ENCODE assay signal across 8 mouse cellular contexts in the genomic region with DNA sequence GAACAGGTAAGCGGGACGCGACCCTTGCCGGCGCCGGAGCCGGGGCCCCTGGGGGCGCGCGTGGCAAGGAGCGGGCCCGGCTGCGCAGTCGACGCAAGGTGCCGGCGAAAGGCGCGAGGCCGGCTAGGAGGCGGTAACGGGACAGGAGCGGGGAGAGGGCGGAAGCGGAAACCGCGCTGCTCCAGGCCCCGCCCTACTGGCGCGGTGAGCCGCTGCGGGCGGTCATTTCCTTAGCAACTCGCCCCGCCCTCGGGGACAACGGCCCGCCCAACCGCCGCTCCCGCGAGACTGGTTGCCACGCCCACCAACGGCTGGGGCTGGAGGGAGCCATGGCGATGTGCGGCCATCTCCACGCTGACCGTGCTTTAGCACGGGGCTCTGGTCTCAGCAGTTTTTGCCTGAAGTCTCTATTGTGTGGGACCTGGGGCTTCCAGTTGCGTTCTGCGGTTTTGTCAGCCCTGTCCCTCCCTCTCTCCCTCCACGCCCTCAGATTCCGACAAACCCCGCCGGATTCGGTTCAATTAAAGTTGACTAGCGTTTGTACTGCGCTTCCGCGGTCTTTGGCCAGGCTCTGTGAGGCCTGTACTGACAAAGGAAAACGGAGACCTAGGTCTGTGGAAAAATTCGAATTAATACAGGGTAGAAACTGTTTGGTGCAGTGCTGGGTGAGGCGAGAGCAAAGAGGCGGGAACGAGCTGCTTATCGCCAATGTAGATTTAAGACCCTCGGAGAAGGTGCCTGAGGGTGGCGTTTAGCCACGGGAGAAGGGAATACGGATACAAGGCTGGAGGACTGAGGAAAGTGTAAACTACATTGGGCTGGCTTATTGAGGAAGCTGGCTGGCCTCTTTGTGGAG. TPM values are rescaled to one million over a fixed set of nuclear protein-coding genes. Genes with fewer than 3 reads are reported as not detected.
DNase-seq lines count a peak whose midpoint lies in the region; ATAC-seq and TF ChIP-seq lines count a peak whose summit lies in the region.

Gene Ppm1g, minus strand, starts transcription at position 240 of the 856 bp plus-strand sequence.

- peak; percentile 99 for TF ChIP-seq POLR2A in bone marrow, adult 2 months (IDR thresholded peaks at IDR 0.05; ENCODE audit: borderline replicate concordance, control insufficient read depth, low read depth, low read length)

- DNase-seq in 416B (ENCODE audit: low read depth) (peak; percentile 96), liver (peak; percentile 99)
- DNase-seq in heart, adult 9 months (ENCODE audit: low spot score in 2 of 2) = peak; percentile 97 to 98
- peak; percentile 99 to 100 for DNase-seq in spleen, postnatal 4 days (ENCODE audit: low spot score in 2 of 2)

- H3K9ac ChIP-seq in embryonic facial prominence, embryonic 15.5 days = peak within 1 kb of the TSS; percentile 90
- H3K9ac ChIP-seq in kidney, embryonic 15.5 days = peak within 1 kb of the TSS; percentile 97

- no peaks in the 10 kb centered on the region for H3K27me3 ChIP-seq in embryonic facial prominence, embryonic 15.5 days
- H3K27me3 ChIP-seq in kidney, embryonic 15.5 days = no peaks in the 10 kb centered on the region

- H3K4me1 ChIP-seq in bone marrow, adult 2 months (ENCODE audit: control insufficient read depth, insufficient read depth, low read length) = peaks cover 1% of the 10 kb centered on the region; the same call in 1 of the 2 replicates
- H3K4me1 ChIP-seq in embryonic facial prominence, embryonic 15.5 days = peaks cover 4% of the 10 kb centered on the region; the same call in 1 of the 2 replicates
- peaks cover 17% of the 10 kb centered on the region for H3K4me1 ChIP-seq in kidney, embryonic 15.5 days

- H3K9me3 ChIP-seq in embryonic facial prominence, embryonic 15.5 days (replicated peaks) = no peaks in the 10 kb centered on the region
- H3K9me3 ChIP-seq in kidney, embryonic 15.5 days (replicated peaks) = no peaks in the 10 kb centered on the region

- H3K4me3 ChIP-seq in bone marrow, adult 2 months (replicated peaks; ENCODE audit: control insufficient read depth, low read depth, low read length) = peak within 1 kb of the TSS; percentile 93
- H3K4me3 ChIP-seq in embryonic facial prominence, embryonic 15.5 days (replicated peaks) = peak within 1 kb of the TSS; percentile 100
- H3K4me3 ChIP-seq in kidney, embryonic 15.5 days (replicated peaks) = peak within 1 kb of the TSS; percentile 99

- WGBS in bone marrow, adult 2 months = under 1% methylated on average over 69 of the region's 70 CpGs
- under 1% methylated on average over 60 of the region's 70 CpGs for WGBS in embryonic facial prominence, embryonic 15.5 days
- under 1% methylated on average over 70 of the region's 70 CpGs for WGBS in kidney, embryonic 15.5 days

- TF ChIP-seq CTCF in bone marrow, adult 2 months (IDR thresholded peaks at IDR 0.05; ENCODE audit: control insufficient read depth, insufficient read depth, low read length) = no peak; the same call in 1 of the 2 replicates

- ATAC-seq in embryonic facial prominence, embryonic 15.5 days (ENCODE audit: insufficient number of reproducible peaks, low FRiP score, low TSS enrichment, low read depth) = peak; percentile 95
- peak; percentile 96 for ATAC-seq in kidney, embryonic 15.5 days (replicated peaks; ENCODE audit: low FRiP score)
- ATAC-seq in monocyte, adult 5-6 weeks (replicated peaks; ENCODE audit: insufficient number of reproducible peaks, low FRiP score, low TSS enrichment, poor library complexity, severe bottlenecking) = peak; percentile 91

- peak within 1 kb of the TSS; percentile 96 for H3K27ac ChIP-seq in bone marrow, adult 2 months (ENCODE audit: control insufficient read depth, insufficient read depth, low read depth, low read length, poor library complexity)
- H3K27ac ChIP-seq in embryonic facial prominence, embryonic 15.5 days (replicated peaks) = peak within 1 kb of the TSS; percentile 94
- peak within 1 kb of the TSS; percentile 95 for H3K27ac ChIP-seq in kidney, embryonic 15.5 days

- peak within 1 kb of the TSS; percentile 74 for H3K4me2 ChIP-seq in embryonic facial prominence, embryonic 15.5 days (replicated peaks)
- H3K4me2 ChIP-seq in kidney, embryonic 15.5 days = peak within 1 kb of the TSS; percentile 84

- no peaks in the 10 kb centered on the region for H3K36me3 ChIP-seq in embryonic facial prominence, embryonic 15.5 days
- no peaks in the 10 kb centered on the region for H3K36me3 ChIP-seq in kidney, embryonic 15.5 days

RNA-seq across cellular contexts. Expression of gene Ppm1g, which starts in this region (rescaled TPM):
- 97.5 and 147 TPM in 2 replicates for polyA plus RNA-seq in bone marrow, adult 2 months (2011; ENCODE audit: insufficient read depth, insufficient read length, low replicate concordance, missing spikeins)
- 113 and 115 TPM in 2 replicates for polyA plus RNA-seq in embryonic facial prominence, embryonic 15.5 days (2015; fragmentation: Nextera tagmentation; extraction: Ambion mirVana)
- polyA plus RNA-seq in kidney, embryonic 15.5 days (2015; fragmentation: Nextera tagmentation; extraction: Ambion mirVana) = 130 and 144 TPM in 2 replicates
- 124 to 184 TPM (median 154 TPM) in 3 replicates for total RNA-seq in monocyte, adult 5-6 weeks (2017)

Comparison
In these comparisons a context has a peak if more than half of its experiments do, and no peak if none do; other contexts are left out.
1. Peak in every context shown above with its lines: DNase-seq, ATAC-seq, H3K4me3 ChIP-seq and H3K27ac ChIP-seq.